Mouse (Mus musculus): ENCODE results near the gene Pcbp2. TPM values are rescaled to one million over a fixed set of nuclear protein-coding genes. Genes with fewer than 3 reads are reported as not detected.
A peak's percentile ranks its signal among the peaks of the same experiment; 100 is the strongest.

Pcbp2 gene
- total RNA-seq (2021), result 100 to 1,000 TPM; 350 to 411 TPM
- long read RNA-seq, experiment 1, partial matches to known transcripts, result 85 of 102 reads
- long read RNA-seq, experiment 1, other reads (novel, unspliced or antisense), result 10 of 102 reads
- long read RNA-seq, experiment 2, partial matches to known transcripts, result 32 of 166 reads
- long read RNA-seq, experiment 2, other reads (novel, unspliced or antisense), result 129 of 166 reads

DNA sequence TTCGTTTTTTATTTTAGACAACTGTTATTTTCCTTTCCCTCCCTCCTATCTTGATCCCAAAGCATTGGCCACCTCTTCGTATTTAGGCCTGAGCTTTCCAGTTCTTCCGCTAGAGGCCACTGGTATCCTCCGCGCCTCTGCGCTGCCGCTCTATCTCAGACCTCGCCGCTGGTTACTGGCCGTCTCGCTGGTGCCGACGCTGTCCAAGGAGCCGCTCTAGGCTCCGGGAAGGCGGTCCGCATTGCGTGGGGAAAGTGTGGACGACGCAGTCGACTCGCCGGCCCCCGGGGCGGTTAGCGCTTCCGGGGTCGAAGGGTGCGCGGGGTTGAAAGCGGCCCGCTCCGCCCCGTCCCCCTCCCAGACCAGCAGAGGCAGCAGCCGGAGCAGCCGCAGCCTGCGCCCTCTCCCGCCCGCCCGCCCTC, at the start of gene Pcbp2:
Pcbp2 (plus strand) TSS at position 357 of the 422 bp plus-strand sequence.
- intact Hi-C loops (cut with DNase I), result no loop called here
- peak; percentile 85 to 95 for DNase-seq

DNA sequence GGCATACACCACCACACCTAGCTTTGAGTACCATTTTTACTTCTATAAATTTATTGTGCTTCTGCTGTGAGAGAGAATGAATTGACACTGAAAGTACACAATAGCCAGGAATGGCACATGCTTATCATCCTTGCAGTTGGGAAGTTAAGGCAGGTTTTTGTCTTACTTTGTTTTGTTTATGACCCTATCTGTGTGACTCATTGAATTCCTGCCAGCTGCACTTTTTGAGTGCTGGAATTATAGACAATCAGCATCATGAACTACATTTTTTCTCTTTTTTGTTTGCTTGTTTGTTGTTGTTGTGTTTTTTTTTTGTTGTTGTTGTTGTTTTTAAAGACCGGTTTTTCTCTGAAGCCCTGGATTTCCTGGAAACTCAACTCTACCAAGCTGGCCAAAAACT, 49.4 kb upstream of the Pcbp2 start:
- intact Hi-C loops (cut with DNase I), result no loop called here
- DNase-seq, result no peak

DNA sequence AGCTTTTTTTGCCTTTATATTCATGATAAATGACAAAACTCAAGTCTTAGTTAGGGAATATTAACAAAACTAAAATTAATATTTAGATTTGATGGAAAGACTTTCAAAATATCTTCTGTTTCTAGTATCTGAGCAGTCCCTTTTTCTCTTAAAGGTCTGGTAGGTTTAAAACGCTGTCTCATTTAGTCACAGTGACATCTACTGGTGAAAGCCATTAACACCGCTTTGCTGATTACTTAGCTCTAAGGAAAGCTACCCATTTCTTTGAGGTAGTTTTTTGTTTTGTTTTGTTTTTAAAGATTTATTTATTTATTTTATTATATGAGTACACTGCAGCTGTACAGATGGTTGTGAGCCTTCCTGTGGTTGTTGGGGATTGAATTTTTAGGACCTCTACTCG, 48.9 kb upstream of the Pcbp2 start:
- intact Hi-C loops (cut with DNase I), result no loop called here

DNA sequence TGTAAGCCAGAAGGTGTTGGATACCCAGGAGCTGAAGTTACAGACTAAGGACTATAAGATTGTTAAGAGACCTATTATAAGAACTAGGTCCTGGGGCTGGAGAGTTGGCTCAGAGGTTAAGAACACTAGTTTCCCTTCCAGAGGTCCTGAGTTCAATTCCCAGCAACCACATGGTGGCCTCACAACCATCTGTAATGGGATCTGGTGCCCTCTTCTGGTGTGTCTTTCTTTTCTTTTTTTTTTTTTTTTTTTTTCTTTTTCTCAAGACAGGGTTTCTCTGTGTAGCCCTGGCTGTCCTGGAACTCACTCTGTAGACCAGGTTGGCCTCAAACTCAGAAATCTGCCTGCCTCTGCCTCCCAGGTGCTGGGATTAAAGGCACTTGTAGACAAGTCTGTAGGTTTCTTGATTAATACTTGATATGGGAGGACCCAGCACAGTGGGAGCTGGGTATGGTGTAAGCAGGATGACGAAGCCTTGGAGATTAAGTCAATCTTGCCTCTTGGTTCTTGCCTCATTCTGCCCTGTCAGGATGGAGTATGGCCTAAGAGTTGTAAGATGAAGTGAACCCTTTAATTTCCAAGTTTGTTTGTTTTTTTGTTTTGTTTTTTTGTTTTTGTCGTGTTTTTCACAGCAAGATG, 46.6 kb upstream of the Pcbp2 start:
- DNase-seq, result no peak

More for the DNA sequence above, 48.9 kb upstream of the Pcbp2 start:
- no peak for DNase-seq

DNA sequence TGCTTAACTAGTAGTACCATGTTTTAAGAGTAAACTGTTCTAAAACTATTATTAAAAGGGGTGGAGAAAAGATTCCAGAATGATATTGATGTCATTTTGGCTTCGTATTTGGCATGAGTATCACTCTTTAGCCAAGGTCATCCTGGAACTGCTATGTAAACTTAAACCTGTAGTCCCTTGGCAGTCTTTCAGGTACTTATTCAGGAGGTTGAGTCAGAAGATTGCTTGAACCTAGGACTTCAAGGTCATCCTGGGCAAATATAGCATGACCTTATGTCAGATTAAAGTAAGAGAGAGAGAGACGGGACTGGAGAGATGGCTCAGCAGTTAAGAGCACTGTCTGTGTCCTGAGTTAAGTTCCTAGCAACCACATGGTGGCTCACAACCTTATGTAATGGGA, 45.7 kb upstream of the Pcbp2 start:
- intact Hi-C loops (cut with DNase I), result no loop called here
- no peak for DNase-seq

More for the DNA sequence above, 46.6 kb upstream of the Pcbp2 start:
- intact Hi-C loops (cut with DNase I), result no loop called here

DNA sequence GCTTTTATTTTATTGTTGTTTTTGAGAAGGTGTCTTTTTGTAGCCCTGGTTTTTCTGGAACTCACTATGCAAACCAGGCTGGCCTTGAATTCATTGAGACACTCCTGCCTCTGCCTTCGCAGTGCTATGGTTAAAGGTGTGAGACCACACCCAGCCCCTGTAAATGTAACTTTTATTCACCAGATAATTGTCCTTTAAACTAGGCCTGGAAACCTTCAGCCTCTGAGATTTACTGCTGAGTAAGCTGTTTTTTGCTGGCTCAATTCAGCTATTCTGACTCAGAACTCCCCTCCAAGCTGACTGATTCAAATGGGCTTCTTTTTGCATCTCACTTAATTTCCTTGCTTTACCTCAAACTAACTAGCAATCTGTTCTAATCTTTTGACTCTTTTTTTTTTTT, 43.4 kb upstream of the Pcbp2 start:
- DNase-seq, result no peak
- intact Hi-C loops (cut with DNase I), result no loop called here

DNA sequence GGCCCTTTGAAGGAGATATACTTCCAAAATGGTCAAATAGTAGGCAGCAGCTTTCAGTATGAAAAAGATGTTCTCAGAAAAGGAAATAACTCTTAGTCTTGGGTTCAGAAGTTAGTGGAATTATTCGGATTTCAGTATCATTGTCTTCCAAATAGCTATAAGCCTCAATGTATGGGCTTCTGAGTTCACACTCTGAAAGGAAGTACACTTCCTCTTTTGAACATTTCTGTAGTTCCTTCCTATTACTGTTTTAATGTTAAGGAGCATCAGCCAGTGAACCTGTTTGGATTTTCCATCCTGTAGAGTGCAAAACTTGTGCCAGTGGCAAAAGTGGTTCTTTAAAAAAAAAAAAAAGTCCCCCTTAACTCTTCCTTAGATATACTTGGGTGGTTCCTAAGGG, 38.3 kb upstream of the Pcbp2 start:
- no peak for DNase-seq
- intact Hi-C loops (cut with DNase I), result no loop called here

DNA sequence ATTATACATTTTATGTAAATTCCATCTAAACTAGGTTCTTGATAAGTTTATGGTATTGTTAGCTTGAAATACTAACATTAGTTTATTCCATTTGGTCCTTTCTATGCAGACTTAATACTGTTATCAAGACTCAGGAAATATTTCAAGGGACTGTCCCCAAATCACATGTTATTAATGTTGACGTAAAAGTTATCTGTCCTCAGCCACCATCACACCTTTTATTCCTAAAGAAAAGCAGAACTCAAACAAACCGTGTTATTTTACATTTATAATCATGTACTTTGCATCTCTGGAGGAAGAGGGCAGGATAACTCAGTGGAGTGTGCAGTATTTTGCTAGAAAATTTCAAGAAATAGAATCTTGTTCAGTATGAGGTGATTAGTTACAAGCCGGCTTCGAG, 37.2 kb upstream of the Pcbp2 start:
- intact Hi-C loops (cut with DNase I), result no loop called here

DNA sequence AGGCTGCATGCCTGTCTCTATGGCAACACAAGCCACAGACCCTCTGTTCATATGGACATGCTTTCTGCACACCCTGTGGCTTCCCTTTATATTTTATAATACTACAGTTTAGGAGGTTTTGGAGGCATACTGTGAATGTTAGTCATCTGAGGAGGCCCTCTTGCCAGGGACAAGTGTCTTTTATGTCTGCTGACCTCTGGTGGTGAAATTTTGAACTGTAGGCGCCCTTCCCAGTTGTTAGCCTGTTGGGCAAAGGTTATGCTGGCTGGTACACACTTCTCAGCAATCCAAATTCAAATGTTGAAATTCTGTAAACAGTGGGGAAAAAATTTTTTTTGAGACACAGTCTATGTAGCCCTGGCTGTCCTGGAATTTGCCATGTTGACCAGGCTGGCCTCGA, 27.8 kb upstream of the Pcbp2 start:
- DNase-seq, result peak; percentile 78 to 79
- intact Hi-C loops (cut with DNase I), result no loop called here

More for the DNA sequence above, 37.2 kb upstream of the Pcbp2 start:
- DNase-seq, result no peak

DNA sequence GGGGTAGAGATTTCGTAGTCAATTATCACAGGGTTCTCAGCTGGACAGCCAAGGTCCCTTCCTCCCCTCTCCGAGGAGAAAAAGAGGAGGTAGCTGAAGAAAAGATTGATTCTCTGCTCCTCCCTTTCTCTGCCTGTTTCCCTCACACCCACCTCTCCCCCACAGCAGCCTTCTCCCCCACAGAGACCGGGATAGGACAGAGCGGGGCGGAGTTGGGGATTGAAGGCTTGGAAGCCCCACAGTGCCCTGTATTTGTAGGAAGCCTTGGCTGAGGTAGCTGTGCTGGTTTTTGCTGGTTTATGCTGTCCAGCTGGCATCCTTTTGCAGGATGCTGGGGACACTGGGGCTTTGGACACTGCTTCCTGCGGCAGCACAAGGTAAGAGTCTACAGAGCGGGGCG, 25.2 kb upstream of the Pcbp2 start, which contains the start of gene Amhr2:
Amhr2 (plus strand) TSS at position 222 of the 400 bp plus-strand sequence.
- no peak for DNase-seq
- intact Hi-C loops (cut with DNase I), result no loop called here

DNA sequence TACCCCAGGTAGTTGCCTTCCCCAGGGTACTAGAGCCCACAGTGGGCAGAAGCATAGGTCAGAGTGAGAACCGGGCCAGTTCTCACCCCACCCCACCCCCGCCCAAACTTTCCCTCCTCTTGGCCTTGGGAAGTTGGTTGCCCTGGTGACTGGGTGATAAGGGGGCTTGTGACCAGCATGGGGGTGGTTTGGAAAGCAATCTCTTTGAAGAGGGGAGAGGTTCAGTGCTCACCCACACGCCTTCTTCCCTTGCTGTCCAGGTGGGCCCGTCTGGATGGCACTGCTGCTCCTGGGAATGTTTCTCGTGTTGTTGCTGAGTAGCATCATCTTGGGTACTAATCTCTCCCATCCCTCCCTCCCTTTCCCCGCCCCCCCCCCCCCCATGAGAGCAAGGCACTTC, 23.9 kb upstream of the Pcbp2 start:
- DNase-seq, result no peak
- intact Hi-C loops (cut with DNase I), result loop anchor here (2.0 kb wide), 1 partner anchor 64 kb away; no protein-coding TSS in a partner anchor

DNA sequence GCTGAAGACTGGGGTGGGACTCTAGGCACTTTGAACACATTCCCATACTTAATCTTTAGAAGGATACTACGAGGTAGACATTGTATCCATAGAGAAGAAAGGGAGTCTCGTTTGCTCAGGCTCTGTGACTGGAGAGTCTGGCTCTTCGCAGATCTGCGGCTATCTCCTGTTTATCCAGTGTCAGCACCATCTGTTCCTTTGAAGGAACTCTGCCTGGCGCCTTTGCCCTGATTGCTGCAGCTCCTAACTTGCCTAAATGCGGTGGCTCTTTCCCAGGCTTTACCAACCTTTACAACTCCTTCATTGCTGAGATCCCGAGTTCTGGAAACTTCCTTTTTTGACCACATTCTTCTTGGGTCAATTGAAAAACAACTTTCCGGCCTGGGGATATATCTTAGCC, 21.0 kb upstream of the Pcbp2 start:
- intact Hi-C loops (cut with DNase I), result no loop called here
- DNase-seq, result no peak

DNA sequence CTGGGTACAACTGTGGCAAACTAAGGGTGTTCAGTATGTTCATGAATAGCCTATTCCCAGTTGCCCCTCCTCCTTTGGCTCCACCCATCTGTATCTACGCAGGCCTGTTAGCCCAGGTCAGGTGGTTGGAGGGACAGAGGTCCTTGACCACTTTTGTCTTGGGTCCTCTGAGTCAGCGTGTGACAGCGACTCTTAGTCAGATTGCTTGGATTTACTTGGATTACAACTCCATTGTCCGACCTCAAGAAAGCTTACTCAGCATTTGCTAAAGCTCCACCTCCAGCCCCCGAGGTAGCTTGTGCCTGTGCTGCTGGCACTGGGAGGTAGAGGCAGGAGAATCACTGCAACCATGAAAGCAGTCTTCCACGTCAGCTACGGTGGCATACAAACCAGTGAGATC, 19.4 kb upstream of the Pcbp2 start:
- intact Hi-C loops (cut with DNase I), result no loop called here
- no peak for DNase-seq

DNA sequence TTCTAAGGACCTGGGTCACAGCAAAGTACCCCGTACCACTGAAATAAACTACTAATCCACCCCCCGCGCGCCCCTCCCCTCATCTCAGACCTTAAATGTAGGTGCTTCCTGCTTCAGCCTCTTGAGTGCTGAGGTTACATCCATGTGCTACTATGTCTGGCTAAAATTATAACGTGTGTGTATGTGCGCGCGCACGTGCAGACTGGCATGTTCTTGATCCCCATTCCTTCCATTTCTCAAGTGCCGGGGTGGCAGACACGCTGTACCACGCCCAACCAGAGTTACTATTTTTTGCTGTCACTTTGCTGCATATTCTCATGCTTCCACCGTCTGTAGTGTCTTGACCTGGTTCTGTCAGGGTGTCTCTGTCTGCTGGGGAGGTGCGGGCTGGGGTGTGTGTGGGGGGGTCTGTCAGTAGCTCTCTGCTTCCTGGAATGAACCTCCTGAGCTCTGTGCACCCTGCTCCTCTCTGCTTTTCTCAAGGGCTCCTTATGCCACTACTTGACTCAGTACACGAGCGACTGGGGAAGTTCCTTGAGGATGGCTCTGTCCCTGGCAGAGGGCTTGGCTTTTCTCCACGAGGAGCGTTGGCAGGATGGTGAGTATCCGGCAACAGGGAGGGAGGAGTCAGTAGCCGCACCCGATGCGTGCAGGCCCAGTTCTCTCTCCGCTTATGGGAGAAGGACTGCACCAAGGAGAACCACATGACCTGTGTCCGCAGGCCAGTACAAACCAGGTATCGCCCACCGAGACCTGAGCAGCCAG, 18.5 kb upstream of the Pcbp2 start:
- intact Hi-C loops (cut with DNase I), result no loop called here
- peak in 1 of 2 experiments; percentile 36 for DNase-seq

DNA sequence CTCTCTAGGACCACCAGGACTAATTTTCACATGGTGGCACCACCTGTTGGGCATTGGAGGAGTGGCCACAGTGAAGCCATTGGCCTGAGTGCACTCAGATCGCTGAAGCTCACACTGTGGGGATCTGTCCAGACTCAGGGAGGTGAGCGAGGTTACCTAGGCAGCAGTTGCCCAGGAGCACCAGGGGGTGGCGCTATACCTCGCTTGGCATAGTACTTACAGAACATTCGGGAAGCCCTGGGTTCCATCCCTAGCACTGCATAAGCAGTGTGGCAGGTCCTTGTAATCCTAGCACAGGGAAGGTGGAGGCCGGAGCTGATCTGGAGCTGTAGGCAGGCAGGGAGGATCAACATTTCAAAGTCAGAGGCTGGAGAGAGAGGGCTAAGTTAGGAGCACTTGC, 14.3 kb upstream of the Pcbp2 start:
- intact Hi-C loops (cut with DNase I), result no loop called here
- DNase-seq, result no peak

DNA sequence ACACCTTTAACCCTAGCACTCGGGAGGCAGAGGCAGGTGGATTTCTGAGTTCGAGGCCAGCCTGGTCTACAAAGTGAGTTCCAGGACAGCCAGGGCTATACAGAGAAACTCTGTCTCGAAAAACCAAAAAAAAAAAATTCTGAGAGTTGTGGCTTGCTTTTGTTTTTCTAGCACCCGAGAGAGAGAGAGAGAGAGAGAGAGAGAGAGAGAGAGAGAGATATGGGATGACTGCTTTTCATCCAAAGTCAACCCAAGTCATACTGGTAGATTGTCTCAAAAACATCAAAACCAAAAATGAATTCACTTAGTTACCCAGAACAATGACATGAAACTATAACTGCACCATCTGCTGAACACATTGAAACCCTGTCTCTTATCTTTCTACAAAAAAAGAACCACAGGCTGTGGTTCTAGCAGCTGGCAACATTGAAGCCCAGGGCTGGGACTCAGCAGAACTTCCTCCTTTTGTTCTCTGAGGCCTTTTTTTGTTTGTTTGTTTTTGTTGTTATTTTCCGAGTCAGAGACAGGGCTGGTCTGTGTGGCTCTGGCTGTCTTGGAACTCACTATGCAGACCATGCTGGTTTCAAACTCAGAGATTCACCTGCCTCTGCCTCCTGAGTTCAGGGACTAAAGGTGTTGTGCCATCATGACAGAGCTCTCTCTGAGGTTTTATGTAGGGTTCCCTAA, 12.1 kb upstream of the Pcbp2 start:
- no peak for DNase-seq
- intact Hi-C loops (cut with DNase I), result no loop called here

DNA sequence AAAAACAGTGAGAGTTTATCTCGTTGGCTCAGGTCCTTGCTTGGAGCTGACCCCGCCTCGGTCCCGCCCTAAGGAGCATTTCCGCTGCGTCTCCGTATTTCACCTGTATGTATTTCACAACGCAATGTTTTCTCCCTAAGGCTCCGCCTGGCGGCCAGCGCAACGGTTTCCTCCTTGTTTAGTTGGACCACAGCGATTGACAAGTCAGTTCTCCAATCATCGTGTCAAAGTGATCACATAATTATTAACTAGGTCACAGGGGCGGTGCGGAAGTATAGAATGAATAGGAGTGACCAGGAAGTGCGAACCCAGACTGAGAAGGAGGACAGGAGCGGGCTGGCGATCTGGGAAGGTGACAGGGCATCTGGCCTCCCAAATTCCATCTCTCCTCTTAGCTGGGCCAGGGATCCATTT, 11.4 kb upstream of the Pcbp2 start, which contains the start of gene Prr13:
Prr13 (plus strand) TSS at position 125 of the 414 bp plus-strand sequence.
- intact Hi-C loops (cut with DNase I), result no loop called here
- peak; percentile 75 to 87 for DNase-seq

DNA sequence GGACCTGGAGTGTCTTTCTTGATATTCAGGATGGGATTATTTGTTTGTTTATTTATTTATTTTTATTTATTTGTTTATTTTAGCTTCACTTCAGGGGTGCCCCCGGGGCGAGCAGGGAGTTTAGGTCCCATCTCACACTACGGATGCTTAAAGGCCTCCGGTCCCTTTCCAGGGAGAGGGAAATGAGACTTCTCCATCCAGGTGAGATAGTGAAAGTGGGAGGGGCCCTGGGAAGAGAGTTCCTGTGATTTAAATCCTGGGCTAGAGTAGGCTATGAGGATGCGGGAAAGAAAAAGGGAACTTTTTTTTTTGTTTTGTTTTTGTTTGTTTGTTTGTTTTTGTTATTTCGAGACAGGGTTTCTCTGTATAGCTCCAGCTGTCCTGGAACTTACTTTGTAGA, 11.0 kb upstream of the Pcbp2 start:
- DNase-seq, result no peak
- intact Hi-C loops (cut with DNase I), result no loop called here

DNA sequence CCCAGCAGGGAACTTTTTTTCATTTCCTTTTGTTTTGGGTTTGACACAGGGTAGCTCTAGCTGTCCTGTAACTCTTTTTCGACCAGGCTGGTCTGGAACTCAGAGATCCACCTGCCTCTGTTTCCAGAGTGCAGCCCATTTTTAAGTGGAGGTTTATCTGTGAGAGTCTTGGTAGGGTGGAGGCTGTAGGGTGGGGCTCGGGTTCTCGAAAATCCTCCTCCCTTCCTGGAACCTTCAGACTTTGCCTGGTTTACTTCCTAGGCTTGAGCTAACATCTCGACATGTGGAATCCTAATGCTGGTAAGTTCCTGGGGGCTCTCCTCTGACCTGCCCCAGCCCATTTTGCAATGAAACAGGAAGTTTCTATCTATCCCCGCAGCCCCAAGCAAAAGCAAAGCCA, 10.5 kb upstream of the Pcbp2 start:
- intact Hi-C loops (cut with DNase I), result loop anchor here (5.0 kb wide), 1 partner anchor 207 kb away; no protein-coding TSS in a partner anchor
- no peak for DNase-seq

DNA sequence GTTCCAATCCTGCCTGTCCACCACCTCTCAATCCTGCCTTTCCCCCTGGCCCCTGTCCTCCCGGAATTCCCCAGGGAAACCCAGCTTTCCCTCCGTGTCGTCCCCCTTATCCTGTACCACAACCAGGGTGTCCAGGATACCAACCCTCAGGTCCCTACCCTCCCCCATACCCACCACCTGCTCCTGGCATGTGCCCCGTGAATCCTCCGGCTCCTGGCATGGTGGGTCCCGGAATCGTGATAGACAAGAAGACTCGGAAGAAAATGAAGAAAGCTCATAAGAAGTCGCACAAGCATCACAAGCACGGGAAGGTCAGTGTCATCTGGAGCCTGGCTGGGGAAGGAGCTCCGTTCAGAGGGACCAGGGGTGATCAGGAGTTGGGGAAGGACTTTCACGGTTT, 9.9 kb upstream of the Pcbp2 start:
- DNase-seq, result no peak
- intact Hi-C loops (cut with DNase I), result loop anchor here (5.0 kb wide), 1 partner anchor 207 kb away; no protein-coding TSS in a partner anchor

DNA sequence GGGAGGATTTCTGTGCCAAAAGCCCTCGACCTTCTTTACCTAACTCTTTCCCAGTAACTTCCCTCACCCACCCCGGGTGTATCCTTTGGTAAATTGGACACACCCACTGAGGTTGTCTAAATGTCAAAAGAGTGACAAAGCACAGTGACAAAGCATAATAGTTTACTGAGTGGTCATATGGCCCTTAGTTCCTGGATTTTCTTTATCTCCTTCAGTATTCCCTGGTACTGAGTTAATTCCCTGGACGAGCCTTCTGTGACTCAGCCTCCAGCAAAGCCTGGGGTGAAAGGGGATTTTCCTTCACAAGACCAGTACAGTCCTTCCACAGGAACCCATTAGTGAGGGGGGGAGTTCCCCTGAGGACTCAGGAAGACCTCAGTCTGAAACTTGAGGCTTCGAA, 9.4 kb upstream of the Pcbp2 start:
- no peak for DNase-seq
- intact Hi-C loops (cut with DNase I), result loop anchor here (5.0 kb wide), 1 partner anchor 206 kb away; no protein-coding TSS in a partner anchor

Data from gastrocnemius, postnatal 36 days (tissue).